Mouse (Mus musculus) spleen, adult 18-20 months (tissue): Measurements from ENCODE around the gene Osbp.
"Not testable (repeated sequence)": the region's sequence is repeated elsewhere in the genome, so short reads cannot be mapped to it uniquely, and the experiment has no call there.

Experiments
- DNase-seq, 2 experiments: peaks; one replicate each; pipeline ENCODE4 v3.0.0; 2022; ENCODE audit warnings: mixed read lengths in 2 of 2

Gene Osbp

DNA sequence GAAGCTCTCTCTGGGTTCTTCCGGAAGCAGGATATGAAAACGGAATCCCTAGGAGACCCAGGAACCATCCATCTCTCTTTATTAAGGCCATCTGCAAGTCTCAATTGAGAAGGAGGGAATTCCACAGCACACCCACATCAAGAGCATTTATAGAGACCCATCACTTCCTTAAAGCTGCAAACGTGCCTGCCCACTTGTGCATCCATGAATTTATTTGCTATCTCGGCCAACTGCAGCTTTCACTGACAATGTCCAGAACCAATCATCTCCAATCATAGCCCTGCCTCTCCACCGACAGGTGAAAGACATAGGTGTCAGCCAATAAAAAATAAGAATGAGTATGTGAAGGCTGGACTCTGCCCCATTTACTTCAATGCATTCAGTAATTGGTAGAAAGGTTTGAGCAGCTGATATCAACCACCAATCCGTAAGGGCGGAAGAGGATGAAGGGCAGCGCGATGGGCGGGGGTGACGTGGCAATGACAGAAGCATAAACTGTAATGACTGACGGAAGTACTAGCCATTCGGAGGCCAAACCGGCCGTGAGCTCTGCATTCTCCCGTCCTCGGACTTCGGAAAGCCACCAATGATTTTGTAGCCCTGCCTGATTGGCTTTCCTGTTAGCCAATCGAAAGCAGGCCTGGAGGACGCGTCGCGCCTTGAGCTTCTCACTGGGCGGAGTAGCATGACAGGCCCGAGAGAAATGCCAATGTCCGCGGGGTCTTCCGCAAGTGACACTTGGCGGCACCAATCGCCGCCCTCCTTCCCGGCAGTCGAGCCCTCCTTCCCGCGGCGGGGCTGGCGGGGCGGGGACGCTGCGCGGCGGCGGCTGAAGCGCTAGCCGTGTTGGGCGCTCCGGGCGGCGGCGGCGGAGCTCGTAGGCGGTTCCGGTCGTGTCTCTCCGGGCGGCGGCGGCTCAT lies at the start of gene Osbp:
Osbp (plus strand) TSS at position 919 of the 920 bp plus-strand sequence.
- peak; percentile 94 to 97 for DNase-seq

GRCm38 (mm10) chr19:11922068-11922467 lies 43.7 kb upstream of the Osbp start:
- DNase-seq: no peak

DNA sequence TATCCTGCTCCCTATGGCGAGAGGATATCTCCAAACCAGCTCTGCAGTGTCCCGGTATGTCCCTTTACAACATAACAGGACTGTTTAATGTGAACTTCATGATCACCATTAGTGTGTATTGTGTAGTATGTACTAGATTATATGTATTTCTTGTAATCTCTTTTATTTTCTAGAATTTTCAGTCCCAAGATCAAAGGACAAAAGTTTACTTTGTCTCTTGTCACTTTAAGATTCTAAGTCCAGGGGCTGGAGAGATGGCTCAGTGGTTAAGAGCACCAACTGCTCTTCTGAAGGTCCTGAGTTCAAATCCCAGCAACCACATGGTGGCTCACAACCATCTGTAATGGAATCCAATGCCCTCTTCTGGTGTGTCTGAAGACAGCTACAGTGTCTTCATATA lies 43.2 kb upstream of the Osbp start:
- DNase-seq: not testable (repeated sequence)

DNA sequence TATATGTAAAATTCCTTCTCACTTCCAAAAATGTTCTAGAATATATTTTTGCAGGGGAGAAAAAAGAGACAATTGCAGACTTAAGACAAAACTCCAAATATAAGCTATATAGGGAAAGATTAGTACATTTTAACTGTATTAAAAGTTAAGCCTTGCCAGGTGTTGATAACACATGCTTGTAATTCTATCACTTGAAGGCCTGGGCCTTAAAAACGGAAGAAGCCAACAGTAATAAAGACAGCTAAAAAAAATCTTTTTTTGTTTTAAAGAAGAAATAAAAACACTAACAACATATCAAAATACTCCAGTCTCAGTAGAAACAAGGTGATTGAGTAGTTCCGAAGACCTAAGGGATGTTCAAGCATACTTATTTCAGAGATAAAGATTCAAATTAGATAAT lies 39.4 kb upstream of the Osbp start:
- no peak for DNase-seq

- no peak for DNase-seq
Observed at GRCm38 (mm10) chr19:11928025-11928748, 37.6 kb upstream of the Osbp start.

- not testable (repeated sequence) for DNase-seq
Observed at GRCm38 (mm10) chr19:11946460-11946859, 19.3 kb upstream of the Osbp start.

GRCm38 (mm10) chr19:11949878-11950277 lies 15.9 kb upstream of the Osbp start:
- no peak for DNase-seq

- no peak for DNase-seq
Observed at GRCm38 (mm10) chr19:11950747-11951146, 15.0 kb upstream of the Osbp start.

DNA sequence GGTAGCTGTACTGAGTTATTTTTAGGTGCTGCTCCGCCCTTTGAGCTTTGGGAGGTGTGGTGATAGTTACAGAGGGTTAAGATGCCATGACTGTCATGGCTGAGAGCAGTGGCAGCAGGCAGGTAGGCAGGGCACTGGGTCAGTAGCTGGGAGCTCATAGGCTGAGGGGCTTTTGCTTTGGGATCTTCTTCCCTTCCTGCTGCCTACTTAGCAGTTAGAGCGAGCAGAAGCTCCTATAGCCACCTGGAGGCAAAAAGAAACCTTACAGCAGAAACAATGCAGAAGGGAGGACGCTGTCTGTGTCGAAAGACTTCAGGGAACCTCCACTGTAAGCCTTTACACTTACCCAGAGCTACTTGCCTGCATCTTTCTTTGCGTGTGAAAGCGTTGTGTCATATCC lies 11.5 kb upstream of the Osbp start:
- no peak for DNase-seq

DNA sequence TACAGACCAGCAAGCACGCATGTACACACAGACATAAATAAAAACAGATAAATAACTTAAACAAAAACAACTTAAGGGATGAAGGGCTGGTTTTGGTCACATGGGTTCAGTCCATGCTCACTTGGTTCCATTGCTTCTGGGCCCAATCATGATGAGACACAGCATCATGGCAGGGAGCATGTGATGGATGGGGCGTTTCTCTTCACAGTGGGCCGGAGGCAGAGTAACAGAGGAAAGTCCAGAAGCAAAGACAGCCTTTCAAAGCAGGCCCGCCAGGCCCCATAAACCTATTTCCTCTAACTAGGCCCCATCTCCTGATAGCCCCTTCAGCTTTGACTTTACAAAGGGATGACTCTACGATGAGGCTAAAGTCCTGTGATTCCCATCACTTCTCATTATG lies 9.1 kb upstream of the Osbp start:
- DNase-seq: no peak

DNA sequence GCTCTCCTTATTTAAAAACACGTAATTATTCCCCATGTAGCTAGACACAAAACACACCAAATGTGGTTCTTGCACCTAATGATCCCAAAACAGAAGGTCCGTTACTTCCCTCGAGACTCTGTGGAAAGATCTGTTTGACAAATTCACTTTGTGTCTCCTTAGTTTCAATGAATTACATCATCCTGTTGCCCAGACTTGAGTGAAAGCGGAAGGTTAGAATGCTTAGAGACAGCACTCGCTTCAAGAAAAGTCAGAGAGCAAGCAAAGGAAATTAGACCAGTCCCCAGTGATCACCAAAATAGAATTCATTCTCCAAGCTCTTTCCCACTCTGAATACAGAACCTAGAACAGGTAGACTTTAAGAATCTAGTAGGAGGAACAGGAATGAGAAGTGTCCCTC lies 8.3 kb upstream of the Osbp start:
- no peak for DNase-seq

GRCm38 (mm10) chr19:11957846-11958245 lies 7.9 kb upstream of the Osbp start:
- DNase-seq: no peak

- no peak for DNase-seq
Observed at GRCm38 (mm10) chr19:11964266-11964665, 1.5 kb upstream of the Osbp start.

DNA sequence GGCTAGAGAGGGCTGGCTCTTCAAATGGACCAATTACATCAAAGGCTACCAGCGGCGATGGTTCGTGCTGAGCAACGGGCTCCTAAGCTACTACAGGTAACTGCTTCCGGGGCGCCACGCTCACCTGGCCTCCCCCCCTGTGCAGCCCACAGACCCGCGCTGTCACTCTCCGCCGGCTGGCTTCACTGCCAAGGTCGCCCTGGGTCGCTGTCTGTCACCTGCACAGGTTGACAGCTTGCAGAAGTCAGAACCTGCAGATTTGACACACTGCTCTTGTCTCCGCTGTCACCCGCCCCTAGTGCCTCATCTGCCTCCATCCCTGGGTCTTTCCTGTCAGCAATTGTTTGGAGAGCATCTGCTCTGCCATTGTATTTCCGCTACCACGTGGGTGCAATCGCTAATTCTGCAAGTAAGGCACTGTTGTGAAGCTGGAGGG lies 478 bp downstream of the Osbp start:
- peak; percentile 44 to 54 for DNase-seq

GRCm38 (mm10) chr19:11969155-11970050 lies 3.7 kb downstream of the Osbp start:
- no peak for DNase-seq

GRCm38 (mm10) chr19:11973511-11974222 lies 7.9 kb downstream of the Osbp start:
- no peak for DNase-seq

DNA sequence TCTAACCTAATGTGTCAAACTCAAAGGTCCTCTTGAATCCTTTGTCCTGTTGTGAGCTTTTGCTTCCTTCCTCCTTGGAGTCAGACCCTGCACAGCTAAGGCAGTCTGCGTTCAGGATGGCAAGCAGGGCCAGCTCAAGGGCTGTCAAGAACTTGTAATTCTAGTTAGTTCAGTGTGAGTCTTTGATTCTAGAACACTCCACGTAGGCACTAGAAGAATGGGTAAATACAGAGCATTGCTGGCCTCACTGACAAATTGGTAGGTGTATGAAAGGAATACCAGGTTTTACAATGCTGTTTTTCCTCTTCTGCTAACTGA lies 8.4 kb downstream of the Osbp start:
- no peak for DNase-seq

- DNase-seq: no peak
Observed at GRCm38 (mm10) chr19:11975683-11976082, 9.9 kb downstream of the Osbp start.

- no peak for DNase-seq
Observed at GRCm38 (mm10) chr19:11977363-11977762, 11.6 kb downstream of the Osbp start.

DNA sequence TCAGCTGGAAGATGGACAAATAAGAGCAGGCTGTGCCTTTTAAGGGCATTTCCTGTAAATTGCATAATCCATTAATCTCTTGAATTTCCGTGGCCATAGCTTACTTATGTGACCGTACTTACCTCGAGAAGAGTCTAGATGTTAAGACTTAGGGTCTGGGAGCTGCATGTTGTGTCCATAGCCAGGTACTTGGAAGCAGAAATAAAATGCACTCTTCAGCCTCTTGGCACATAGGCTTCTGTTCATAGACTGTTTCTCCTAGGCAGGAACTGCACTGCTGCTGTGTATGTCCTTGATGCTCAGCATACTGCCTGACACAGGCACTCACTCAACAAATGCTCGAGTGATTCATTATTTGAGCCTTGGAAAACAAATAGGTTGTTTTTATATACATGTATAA lies 14.7 kb downstream of the Osbp start:
- no peak for DNase-seq

DNA sequence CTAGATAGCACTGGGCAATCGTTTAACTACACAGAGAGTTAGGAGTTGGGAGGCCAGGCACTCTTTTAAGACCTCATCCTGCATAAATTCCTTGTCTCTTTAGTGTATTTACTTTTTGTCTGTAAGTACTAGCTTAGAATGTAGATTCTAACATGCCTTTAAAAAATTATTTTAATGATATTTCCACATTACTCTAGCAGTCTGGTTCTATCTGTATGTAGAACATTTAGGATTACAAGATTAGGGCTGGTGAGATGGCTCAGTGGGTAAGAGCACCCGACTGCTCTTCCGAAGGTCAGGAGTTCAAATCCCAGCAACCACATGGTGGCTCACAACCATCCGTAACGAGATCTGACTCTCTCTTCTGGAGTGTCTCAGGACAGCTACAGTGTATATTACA lies 18.9 kb downstream of the Osbp start:
- not testable (repeated sequence) for DNase-seq

DNA sequence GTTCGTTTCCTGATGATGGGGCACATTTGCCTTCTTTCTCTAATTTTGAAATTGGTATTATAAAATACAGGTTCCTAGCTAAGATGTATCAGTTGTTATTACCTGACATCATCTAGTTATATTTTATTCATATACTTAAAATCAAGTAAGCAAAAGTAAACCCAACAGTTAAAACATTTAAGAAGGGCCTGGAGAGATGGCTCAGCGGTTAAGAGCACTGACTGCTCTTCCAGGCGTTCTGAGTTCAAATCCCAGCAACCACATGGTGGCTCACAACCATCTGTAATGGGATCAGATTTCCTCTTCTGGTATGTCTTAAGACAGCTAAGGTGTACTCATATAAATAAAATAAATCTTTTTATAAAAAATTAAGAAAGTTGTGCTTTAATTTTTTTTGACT lies 22.1 kb downstream of the Osbp start:
- DNase-seq: no peak
